Mouse (Mus musculus) heart, postnatal 25 days (tissue): ENCODE data around the gene Itgae. TPM values are rescaled to one million over a fixed set of nuclear protein-coding genes. Genes with fewer than 3 reads are reported as not detected.

Source experiments
- DNase-seq: peaks from one replicate; pipeline ENCODE4 v3.0.0; 2022; ENCODE audit warnings: low spot score
- intact Hi-C: fragments of 180-260 bp; cut with DNase I; formaldehyde crosslinking; loops from one replicate; pipeline ENCODE4 v1.15.1; 2025
- total RNA-seq, 2 experiments: library from RNA; stranded (reverse); gene quantifications; 2 replicates each; pipeline ENCODE4 v1.2.3; 2021

The Itgae gene
- under 1 TPM; 0.08 to 0.16 TPM for total RNA-seq

DNA sequence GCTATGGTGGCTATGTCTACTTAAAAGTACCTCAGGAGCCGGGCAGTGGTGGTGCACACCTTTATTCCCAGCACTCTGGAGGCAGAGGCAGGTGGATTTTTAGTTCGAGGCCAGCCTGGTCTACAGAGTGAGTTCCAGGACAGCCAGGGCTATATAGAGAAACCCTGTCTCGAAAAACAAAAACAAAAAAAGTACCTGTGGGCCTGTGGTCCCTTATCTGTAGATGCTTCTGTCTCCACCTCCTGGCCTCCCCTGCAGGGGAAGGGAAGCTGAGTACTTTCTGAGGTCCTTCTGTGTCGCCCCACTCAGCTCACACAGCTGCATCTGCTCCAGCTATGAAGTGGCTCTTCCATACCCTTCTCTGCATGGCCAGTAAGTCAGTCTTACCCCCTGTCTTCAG is at the start of gene Itgae:
Itgae (plus strand) TSS at position 301 of the 400 bp plus-strand sequence.
- DNase-seq, result no peak
- intact Hi-C loops, result no loop called here

DNA sequence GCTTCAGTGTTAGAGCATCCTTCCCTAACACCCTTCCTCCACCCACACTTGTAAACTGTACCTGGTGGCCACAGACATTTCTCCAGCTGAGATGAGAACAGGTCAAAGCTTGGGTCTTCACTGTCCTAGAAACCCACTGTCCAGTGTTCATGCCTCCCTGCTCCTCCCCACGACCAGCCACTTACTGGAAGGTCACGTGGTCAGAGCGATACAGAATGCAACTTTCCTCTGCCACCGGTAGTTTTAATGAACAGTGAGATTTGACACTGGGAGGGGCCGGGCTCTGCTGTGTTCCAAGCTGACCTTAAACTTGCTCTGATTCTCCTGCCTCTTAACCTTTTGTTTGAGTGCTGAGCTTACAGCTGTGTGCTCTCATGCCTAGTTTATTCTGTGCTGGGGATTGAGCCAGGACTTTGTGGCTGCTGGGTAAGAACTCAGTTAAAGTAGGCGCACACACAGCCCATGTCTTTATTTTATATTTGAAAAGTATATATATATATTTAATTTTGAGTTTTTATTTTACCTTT is 46.1 kb upstream of the Itgae start:
- intact Hi-C loops, result no loop called here
- no peak for DNase-seq

DNA sequence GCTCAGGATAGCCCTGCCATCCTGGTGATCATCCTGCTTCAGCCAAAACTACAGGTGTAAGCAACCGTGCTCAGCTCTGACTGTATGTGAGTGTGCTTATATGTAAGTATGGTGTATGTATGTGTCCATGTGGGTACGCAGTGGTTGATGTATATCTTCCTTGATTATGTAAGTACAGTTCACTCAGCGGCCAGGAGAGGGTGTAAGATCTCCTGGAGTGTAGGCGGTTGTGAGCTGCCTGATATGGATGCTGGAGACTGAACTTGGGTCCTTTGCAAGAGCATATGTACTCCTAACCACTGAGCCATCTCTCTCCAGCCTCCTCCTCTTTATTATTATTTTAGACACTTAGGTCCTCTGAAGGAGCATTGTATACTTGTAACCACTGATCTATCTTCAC is 45.6 kb upstream of the Itgae start:
- intact Hi-C loops, result loop anchor here (5.0 kb wide), 1 partner anchor 117 kb away; no protein-coding TSS in a partner anchor
- DNase-seq, result no peak

DNA sequence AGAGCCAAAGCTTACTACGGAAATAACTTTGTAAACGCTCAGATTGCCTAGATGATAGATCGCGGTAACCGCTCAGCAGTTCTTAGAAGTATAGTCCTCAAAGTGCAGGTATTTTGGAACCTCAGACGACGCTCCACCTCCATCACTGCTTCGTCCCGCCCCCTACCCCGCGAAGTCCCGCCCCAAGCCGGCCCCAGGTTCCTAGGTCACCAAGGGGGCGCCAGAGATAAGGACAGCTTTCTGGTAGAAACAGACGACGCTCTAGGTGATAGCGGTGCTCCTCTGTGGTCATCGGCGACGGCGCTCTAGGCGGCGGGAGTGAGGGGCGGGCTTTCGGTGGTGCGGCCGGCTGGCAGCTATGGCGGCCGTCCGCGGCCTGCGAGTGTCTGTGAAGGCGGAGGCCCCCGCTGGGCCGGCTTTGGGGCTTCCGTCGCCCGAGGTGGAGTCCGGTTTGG is 42.8 kb upstream of the Itgae start, which contains the start of gene Ncbp3:
Ncbp3 (plus strand) TSS at position 242 of the 455 bp plus-strand sequence.
- intact Hi-C loops, result loop anchor here (5.0 kb wide), 1 partner anchor 120 kb away; no protein-coding TSS in a partner anchor
- DNase-seq, result peak; percentile 88

DNA sequence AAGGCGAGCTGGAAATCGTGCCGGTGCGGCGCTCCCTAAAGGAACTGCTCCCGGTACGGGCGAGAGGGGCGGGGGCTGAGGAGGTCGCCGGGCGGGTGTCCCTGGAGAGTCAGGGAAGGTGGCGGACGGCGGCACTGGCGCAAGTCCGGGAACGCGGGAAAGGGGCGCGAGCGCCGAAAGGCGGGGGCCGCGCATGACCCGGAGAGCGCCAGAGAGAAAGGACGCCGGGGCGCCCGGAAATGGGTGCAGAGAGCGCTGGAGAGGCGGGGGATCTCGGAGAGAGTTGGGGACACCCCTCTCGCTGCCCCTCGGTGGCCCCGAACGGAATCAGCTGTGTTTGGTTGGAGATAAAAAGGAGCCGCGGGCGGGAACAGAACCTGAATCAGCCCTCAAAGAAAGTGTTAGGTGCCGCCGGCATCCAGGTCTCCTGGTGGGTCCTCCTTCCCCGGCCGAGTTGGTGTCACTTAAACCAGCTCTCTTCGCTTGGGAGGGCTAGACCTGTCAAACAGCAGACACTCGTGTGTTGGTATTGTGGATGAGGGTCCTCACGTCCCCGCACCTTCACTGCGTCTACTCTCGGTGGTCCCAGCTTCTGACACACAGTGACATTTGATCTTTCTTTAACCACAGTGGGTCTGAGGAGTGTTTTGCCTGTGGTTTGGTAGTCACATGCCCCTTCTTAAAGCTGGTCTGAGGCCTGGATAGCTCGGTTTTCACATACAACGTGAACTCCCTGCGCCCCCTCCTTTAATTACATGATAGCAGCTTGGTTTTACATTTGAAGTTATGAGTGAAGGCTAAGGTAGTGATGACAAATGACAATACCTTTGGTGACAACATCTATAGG is 42.1 kb upstream of the Itgae start:
- intact Hi-C loops, result loop anchor here (2.0 to 5.0 kb wide), 2 partner anchors 41 to 121 kb away; no protein-coding TSS in a partner anchor
- no peak for DNase-seq

DNA sequence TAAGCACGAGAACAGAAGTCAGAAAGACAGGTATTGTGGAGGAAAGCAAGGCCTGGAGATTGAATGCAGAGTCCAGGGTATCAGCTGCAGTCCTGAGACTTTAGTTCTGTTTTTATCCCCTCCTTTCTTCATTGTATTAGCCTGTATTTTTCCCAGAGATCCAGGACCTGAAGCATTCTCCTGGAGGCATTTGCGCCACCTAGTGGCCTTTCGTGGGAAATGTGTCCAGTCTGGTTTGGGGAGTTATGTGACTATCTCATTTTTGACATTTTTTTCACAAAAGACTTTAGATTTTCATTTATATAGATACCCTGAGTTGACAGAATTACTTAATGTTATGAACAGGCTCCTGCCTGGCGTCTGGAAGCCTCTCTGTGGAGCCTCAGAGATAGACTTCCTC is 41.0 kb upstream of the Itgae start:
- peak; percentile 24 for DNase-seq
- intact Hi-C loops, result loop anchor here (2.0 to 5.0 kb wide), 2 partner anchors 43 to 122 kb away; no protein-coding TSS in a partner anchor

DNA sequence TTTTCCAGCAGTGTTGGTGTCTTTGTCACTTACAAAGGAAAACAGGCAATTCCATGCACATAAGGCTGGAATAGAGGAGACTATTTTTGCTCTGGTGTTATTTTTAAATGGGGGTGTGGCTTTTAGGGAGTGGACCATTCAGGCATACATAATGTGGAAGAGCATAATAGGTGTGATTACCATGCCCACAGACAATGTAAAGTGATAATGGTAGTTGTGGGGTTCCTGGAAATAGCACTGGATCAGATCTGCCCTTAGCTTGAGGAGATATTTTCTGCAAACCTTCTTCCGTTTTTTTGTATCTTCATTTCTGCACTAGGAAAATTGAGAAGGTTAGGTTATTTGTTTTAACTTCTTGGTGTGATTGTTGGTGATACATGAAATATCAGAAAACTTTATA is 37.6 kb upstream of the Itgae start:
- DNase-seq, result no peak
- intact Hi-C loops, result no loop called here

DNA sequence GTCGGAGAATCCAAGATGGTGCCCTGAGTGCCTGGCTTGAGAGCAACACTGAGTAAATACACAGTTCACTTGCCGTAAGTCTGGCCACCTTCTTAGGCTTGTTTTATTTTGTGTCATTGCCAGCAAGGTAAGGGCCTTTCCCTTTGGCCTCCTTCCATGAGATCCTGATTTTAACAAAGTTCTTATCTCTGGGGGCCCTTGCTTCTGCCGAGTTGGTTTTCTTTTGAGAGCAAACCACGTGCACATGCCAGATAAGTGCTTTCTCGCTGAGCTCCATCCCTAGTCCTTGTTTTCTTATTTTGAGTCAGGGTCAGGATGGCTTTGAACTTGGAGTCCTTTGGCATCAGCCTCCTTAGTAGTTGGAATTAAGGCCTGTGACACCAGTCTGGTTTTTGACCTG is 32.7 kb upstream of the Itgae start:
- DNase-seq, result no peak
- intact Hi-C loops, result no loop called here

DNA sequence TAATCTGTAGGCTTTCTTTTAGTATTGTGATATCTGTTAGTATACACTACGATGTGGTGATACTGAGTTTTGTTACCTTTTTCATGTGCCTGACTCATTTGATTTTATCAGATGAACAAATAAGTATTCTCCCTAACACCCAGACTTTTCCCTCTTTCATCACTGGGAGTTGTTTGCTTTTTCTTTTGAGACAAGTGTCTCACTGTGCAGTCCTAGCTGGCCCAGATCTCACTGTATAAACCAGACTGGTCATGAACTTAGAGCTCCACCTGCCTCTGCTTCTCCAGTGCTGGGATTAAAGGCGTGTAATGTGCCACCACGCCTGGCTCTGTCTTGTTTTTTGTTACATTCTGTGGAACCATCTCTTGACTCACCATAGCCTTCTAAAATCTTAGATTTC is 30.8 kb upstream of the Itgae start:
- DNase-seq, result no peak
- intact Hi-C loops, result no loop called here

DNA sequence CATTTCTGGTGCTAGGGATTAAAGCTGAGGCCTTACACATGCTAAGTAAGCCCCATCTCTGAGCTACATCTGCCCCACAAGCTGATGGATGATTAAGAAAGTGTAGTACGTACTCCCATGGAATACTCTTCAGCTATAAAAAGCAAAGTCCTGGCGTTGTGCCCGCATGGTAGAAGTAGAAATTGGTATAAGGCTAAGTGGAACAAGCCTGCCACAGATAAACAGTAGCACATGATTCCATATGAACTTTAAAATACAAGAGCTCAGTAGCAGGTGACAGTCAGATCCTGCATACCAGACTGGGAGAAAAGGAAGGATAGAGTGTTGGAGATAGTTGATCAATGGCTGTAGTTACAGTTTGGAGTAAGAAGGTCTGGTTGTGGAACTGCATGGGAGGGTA is 29.0 kb upstream of the Itgae start:
- intact Hi-C loops, result no loop called here
- DNase-seq, result no peak

DNA sequence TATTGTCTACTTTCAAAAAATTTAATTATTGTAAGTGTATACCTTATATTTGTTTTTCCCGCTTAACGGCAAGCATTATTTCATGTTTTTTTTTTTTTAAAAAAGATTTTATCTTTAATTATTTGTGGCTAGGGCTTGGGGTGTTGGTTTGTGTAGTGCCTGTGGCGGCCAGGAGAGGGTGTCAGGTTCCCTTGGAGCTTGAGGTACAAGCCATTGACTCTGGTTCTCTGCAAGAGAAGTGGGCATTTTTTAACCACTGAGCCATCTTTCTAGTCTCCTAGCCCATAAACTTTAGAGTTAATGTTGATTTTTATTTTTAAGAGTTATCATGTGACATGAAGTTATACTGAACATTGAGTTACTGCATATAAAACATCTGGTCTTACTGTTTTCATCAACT is 18.5 kb upstream of the Itgae start:
- DNase-seq, result no peak
- intact Hi-C loops, result loop anchor here (5.0 to 10.0 kb wide), 3 partner anchors 35 to 1303 kb away; no protein-coding TSS in a partner anchor

DNA sequence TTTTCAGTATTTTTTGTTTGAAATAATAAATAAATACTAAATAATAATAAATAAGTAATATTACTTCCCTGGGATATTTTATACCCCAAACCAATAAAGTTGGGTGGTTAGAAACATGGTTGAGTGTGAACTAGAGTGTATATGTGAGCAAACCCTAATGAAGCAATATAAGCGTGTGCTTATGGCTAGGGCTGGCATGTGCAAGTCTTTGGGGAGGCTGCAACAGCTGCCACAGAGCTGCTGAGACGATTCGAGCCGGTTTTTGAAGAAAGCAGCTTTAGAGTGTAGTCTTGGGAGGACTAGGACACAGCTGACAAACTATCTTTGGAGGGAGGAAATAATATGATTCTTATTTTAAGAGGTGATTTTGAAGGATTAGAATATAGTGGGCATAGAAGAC is 14.1 kb upstream of the Itgae start:
- no peak for DNase-seq
- intact Hi-C loops, result loop anchor here (10.0 kb wide), 1 partner anchor 1299 kb away; no protein-coding TSS in a partner anchor

DNA sequence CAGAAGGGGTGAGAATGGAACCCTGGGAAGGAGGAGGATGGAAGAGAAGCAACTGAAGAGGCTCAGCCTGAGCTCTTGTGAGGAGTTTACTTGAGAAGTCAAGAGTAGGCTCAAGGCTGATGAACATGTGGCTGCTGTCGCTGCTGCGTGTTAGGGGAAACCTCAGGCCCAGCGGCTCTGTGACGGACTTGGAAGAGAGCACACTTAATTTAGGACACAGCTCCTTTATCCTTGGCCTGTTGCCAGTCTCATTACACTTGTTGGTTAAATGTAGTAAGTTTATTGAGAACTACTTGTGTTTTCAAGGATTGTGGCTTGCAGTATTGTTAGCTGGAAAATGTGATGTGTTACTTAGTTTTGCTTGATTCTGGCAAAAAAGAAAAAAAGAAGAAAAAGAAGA is 13.7 kb upstream of the Itgae start:
- DNase-seq, result no peak
- intact Hi-C loops, result loop anchor here (10.0 kb wide), 1 partner anchor 1298 kb away; no protein-coding TSS in a partner anchor

DNA sequence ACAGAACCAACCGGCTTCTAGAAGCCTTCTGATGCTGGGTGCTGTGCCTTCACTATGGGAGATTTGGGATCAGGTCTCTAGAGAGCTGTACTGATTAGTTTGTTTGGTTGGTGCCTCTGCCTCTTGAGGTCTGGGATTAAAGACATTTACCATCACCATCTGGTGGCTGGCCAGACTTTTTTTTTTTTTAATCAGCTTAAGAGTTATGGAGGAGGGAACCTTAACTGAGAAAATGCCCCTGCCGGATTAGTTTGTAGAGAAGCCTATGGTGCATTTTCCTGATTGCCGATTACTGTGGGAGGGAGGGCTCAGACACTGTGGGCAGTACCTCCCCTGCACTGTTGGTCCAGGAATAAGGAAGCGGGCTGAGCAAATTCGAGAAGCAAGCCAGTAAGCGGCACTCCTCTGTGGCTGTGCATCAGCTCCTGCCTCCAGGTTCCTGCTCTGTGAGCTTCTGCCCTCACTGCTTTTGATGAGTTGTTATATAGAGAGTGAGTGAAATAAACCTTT is 13.1 kb upstream of the Itgae start:
- DNase-seq, result no peak
- intact Hi-C loops, result loop anchor here (10.0 kb wide), 1 partner anchor 1298 kb away; no protein-coding TSS in a partner anchor

DNA sequence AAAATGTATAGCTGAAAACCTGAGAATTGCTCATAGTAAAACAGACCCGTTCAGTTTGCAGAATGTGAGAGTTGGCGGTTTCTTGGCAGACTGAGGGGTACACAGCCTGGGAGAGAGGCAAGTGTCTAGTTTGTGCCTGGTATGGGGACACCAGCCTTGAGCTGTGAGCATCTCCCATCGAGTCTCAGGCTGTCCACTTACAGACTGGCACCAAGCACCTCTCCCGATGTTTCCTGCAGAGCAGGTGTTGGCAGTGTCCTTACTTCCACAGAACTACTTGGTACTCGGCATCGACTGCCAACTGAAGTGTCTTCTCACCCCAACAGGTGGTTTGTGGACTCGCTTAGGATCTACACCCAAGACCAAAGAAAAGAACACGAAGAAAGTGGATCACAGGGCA is 11.8 kb upstream of the Itgae start:
- no peak for DNase-seq
- intact Hi-C loops, result loop anchor here (10.0 kb wide), 1 partner anchor 1296 kb away; no protein-coding TSS in a partner anchor

DNA sequence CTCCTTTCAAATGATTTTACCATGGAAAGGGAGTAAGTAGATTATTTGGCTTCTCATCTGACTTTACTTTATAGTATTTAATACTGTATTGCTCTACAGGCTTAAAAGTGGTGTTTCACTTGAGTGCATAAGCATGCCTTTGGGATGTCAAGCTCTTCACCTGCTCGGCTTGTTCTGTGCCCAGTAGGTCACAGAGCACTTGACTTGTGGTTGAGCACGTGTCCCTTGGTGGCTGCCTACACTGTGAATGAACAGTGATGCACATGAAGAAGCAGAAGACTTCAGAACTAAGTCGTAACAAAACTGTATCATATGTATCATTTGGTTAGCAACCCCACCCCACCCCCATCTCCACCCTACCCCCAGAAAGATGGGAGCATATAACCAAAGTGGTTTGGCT is 10.1 kb upstream of the Itgae start:
- DNase-seq, result no peak
- intact Hi-C loops, result no loop called here

DNA sequence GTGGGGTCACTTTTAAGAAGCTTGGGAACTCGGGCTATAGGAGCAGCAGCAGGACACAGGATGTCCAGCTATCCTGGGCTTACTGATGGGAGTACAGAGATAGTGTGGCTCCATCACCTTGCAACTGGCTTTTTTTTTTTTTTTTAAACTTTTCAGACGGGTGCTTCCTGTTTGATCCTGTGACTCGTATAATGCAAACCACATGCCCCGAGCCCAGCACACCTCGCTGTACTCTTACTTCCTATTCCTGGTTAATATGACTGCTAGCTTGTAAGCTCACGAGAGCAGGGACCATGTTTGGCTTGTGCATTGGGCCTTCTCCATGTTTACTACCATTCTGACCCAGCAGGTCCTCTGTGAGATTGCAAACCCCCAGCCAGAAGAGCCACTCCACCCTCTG is 6.1 kb upstream of the Itgae start:
- DNase-seq, result no peak
- intact Hi-C loops, result no loop called here

DNA sequence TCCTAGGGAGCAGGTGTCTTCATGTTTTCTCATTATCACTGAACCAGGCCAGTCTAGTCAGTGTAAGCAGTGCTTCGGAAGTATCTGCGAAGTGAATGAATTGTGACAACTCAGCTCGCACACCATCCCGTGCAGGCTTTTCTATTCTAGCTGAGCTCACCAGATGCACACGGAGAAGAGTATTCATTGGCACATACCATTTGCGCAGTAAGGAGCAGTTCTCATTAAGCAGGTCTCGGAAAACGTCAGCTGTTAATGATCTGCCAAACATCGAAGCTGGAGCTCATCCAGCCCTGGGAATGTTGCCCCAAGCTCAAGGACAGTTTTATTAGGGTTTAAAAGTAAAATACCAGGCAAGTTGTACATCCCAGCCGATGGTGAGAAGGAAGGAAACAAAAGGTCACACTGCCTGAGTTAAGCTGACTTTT is 5.6 kb upstream of the Itgae start:
- no peak for DNase-seq

DNA sequence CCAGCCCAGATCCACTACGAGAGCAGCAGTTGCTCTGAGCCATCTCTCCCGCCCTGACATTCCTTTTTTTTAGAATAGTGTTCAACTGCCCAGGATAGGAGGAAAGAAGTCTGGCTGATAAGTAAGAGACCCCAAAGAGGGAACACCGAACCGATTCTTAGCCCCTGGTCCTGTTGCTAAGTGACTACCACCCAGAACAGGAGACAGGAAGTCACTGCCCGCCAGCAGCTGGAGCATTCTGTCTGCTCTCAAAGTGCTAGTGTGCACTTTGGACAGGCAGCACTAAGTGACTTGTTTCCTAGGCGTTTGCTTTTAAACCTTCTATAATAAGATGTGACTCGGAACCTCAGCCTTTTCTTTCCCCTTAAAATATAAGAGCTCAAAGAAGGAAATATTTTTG is 5.0 kb upstream of the Itgae start:
- no peak for DNase-seq
- intact Hi-C loops, result no loop called here

More for the DNA sequence above, 5.6 kb upstream of the Itgae start:
- intact Hi-C loops, result no loop called here

DNA sequence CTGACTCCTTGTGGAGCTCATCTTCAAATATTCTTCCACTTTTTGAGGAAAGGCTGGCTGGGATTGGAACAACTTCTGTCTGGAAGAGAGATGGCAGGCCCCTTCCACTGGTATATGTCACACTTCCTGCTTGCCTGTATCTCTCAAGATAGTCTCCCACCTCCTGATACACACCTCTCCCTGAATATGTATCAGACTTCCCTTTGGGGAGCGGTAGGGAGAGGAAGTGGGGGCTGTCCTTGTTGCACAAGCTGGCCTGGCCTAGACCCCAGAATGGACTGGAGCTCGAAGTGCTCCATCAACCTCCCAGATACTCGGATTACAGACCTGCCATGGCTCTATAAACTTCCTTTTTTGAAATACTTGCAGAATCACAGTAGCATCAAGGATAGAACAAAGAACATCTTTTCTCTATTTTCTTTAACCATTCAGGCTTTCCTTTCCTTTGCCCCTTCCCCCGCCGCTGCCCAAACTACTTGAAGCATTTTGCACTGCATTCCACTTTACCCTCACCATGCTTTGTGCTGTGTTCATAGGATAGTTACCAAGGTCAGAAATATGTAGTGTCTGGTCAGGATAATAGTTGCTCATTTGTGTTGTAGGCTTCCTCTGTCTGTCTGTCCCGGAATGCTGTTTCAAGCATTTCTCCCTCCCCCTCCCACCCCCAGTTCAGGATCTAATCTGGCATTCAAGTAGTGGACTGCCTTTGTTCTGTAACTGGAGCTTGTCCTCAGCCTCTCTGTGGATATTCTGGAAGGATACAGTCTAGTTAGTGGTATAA is 2.5 kb upstream of the Itgae start:
- intact Hi-C loops, result no loop called here
- DNase-seq, result no peak
